Mouse (Mus musculus): ENCODE data around the gene Dgcr6. TPM values are rescaled to one million over a fixed set of nuclear protein-coding genes. Genes with fewer than 3 reads are reported as not detected.

Dgcr6 gene
- total RNA-seq, 1 experiment from 2014 or later: 5.1 TPM

DNA sequence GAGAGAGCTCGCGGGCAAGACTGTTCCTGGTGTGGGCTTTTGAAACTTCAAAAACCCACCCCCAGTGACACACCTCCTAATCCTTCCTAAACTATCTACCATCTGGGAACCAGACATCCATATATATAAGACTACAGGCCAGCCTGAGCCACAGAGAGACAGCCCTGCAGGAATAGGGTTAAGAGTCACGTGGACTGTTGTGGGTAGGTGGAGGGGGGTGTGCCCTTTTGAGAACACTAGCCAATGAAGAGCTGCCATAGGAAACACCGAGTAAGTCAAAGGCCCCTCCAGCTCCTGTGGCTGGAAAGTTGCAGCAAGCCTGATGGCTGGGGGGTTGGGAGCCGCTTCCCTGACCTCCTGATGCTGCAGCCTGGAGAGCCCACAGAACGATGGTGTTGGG lies 51.1 kb downstream of the Dgcr6 start:
- ATAC-seq (ENCODE audit: extremely low read depth, insufficient number of reproducible peaks, low FRiP score, poor library complexity, severe bottlenecking): no peak

DNA sequence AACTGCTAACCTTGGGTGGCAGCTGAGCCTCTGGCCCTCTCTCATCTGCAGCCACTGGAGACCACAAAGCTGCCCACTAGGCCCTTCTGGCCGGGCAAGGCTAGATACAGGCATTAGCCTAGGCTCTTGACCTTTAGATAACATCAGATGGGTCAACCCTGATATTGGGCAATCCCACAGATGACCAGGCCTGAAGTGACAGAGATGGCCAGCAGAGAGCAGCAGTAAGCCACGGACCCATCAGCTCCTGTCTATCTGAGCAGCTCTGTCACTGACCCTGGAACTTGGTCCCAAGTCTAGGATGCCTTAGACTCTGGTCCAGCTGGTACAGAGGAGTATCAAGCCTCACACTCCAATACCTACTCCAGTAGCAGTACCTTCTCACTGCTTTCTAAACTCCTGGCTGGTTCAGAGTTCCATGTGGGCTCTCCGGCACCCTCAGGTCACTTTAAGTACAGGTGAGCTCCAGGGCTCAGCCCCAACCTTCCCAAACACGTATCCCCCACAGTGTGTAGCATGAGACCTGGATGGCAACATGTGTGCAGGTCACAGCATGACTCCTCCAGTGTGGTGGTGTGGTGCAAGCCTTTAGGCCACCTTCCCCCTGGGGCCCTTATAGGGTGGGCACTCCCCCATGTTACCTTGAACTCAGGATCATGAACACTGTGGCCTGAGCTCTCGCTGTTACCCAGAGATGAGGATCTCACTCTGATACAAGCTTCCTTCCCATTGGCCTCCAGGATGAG lies 55.7 kb downstream of the Dgcr6 start:
- ATAC-seq (ENCODE audit: extremely low read depth, insufficient number of reproducible peaks, low FRiP score, poor library complexity, severe bottlenecking): peak; percentile 55

DNA sequence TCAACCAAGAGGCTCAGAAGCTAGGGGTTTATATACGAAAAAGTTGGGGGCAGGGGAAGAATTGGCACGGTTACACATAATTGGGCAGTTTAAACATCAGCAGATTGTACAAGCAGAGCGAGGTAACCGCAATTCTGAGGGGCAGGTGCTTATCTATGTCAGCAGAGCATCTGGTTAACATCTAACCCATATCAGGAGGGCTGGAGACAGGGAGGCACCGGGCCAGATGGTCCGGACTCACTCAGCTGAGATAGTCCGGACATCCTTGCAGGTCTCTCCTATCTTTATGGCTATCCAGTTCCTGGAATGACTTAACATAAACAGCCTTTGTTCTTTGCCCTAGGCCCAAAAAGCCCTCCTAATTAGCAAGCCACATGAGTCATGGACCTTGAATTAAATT lies 58.4 kb downstream of the Dgcr6 start:
- ATAC-seq (ENCODE audit: extremely low read depth, insufficient number of reproducible peaks, low FRiP score, poor library complexity, severe bottlenecking): no peak

DNA sequence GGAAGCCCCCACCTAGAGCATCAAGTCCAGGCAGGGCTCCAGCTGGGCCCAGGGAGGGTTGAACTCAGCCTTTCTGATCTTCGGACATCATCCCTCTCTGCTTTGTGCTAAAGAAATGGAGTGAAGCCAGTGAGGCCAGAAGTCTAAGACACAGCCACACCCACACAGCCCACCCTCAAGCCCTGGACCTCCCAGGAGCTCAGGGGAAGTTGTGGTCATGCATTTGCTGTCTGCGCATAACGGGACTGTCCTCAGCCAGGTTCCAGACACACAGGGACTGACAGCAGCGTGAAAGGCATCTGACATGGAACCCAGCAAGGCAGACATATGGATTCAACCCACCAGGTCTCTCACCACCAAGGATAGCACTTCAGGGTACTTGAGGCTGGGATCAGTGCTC lies 63.8 kb downstream of the Dgcr6 start:
- no peak for ATAC-seq (ENCODE audit: extremely low read depth, insufficient number of reproducible peaks, low FRiP score, poor library complexity, severe bottlenecking)

DNA sequence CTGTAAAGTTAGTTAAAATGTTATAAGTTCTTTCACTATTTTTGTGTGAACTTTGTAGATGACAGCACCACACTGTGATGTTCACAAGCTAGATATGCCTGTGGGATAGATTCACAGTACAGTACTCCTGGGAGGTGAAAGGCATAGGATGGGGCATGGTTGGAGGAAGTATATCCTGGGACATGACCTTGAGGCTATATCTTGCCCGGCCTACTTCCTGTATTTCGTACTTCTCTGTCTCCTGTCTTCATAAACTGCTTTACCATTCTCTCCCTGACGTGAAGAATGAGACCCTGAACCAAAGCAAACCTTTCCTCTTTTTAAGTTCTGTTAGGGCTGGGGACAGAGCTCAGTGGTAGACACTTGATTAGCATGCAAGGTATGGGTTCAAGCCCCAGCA lies 65.6 kb downstream of the Dgcr6 start:
- ATAC-seq (ENCODE audit: extremely low read depth, insufficient number of reproducible peaks, low FRiP score, poor library complexity, severe bottlenecking): no peak

DNA sequence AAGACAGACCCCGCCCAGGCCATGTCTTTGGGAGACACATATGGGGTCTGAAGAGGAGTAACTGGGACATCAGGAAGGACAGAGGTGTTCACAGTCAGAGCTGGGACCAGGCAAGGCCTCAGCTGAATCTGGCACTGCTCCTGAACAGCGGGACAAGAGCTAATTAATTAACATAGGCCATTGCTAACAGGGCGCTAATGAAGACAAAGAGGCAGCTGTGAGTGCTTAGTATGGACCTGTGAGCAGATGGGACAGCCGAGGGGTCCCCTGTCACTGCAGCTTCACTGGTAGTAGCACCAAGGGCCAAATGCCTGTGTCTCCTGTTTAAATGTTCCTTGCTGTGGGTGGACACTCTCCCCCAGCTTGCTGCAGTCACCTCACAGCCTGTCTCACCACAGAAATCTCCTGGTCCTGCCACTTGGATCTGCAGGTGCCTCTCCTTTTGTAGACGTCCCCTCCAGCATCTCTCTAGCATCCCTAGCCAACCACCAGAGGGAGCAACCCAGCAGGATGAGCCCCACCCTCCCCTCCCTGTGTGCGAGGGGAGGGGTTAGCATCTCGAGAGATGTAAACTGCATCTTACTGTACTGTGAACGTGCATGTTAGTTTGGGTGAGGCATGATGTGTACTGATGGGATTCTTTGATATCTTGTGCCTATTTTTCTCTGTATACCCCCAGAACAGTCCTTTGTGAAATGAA lies 66.5 kb downstream of the Dgcr6 start:
- no peak for ATAC-seq (ENCODE audit: extremely low read depth, insufficient number of reproducible peaks, low FRiP score, poor library complexity, severe bottlenecking)

Other genes with a start within 250 kb of the Dgcr6 start
- gene B830017H08Rik, start 219.7 kb upstream of the Dgcr6 start, total RNA-seq (2017): not detected in 2 replicates
- gene Car15, start 214.5 kb upstream of the Dgcr6 start, total RNA-seq (2017): 8.8 and 12.9 TPM in 2 replicates
- gene Gm20518, start 161.2 kb upstream of the Dgcr6 start, total RNA-seq (2017): 2.8 and 3.9 TPM in 2 replicates
- gene Tssk1, start 158.6 kb upstream of the Dgcr6 start, total RNA-seq (2017): not detected in 2 replicates
- 40.7 and 57.5 TPM in 2 replicates for gene Dgcr2, start 154.3 kb upstream of the Dgcr6 start, total RNA-seq (2017)
- not detected in 2 replicates for gene Tssk2, start 154.2 kb upstream of the Dgcr6 start, total RNA-seq (2017)
- gene Ess2, start 141.5 kb upstream of the Dgcr6 start, total RNA-seq (2017): 39.7 and 52.4 TPM in 2 replicates
- not detected in 2 replicates for gene Gsc2, start 137.8 kb upstream of the Dgcr6 start, total RNA-seq (2017)
- 18.0 and 20.4 TPM in 2 replicates for gene Slc25a1, start 124.6 kb upstream of the Dgcr6 start, total RNA-seq (2017)
- gene Vpreb2, start 72.4 kb upstream of the Dgcr6 start, total RNA-seq (2017): not detected in 2 replicates
- gene Prodh, start 37.3 kb downstream of the Dgcr6 start, total RNA-seq (2017): 0.98 and 3.8 TPM in 2 replicates
- not detected in 2 replicates for gene Rtn4r, start 74.8 kb downstream of the Dgcr6 start, total RNA-seq (2017)
- not detected in 2 replicates for gene Ccdc188, start 165.0 kb downstream of the Dgcr6 start, total RNA-seq (2017)
- gene Zdhhc8, start 182.3 kb downstream of the Dgcr6 start, total RNA-seq (2017): 9.3 and 14.0 TPM in 2 replicates
- gene Trmt2a, start 195.8 kb downstream of the Dgcr6 start, total RNA-seq (2017): 113 and 131 TPM in 2 replicates
- gene Ranbp1, start 195.9 kb downstream of the Dgcr6 start, total RNA-seq (2017): 56.7 and 62.2 TPM in 2 replicates
- not detected in 2 replicates for gene Gm49776, start 205.5 kb downstream of the Dgcr6 start, total RNA-seq (2017)
- gene Dgcr8, start 236.4 kb downstream of the Dgcr6 start, total RNA-seq (2017): 47.6 and 72.4 TPM in 2 replicates